Mouse (Mus musculus) liver, embryonic 11.5 days (tissue): ENCODE data around the gene Ubl7. TPM values are rescaled to one million over a fixed set of nuclear protein-coding genes. Genes with fewer than 3 reads are reported as not detected.
A peak's percentile ranks its signal among the peaks of the same experiment; 100 is the strongest.

Experiments used
- ATAC-seq: fragments of 200-750 bp; cut with Nextera tagmentation; replicated peaks from 2 replicates; pipeline ENCODE4 v1.8.0; 2017; ENCODE audit warnings: moderate number of reproducible peaks, mild to moderate bottlenecking, moderate TSS enrichment, moderate library complexity; ENCODE audit not compliant: low FRiP score
- DNase-seq: peaks from one replicate; pipeline ENCODE4 v3.0.0-alpha.2; 2017; ENCODE audit warnings: low spot score
- H3K27ac ChIP-seq: fragments of 300-500 bp; sonication (generic); 2 replicates; pipeline ENCODE4 v1.5.1; 2014; ENCODE audit warnings: mild to moderate bottlenecking, low read depth, low read length, control low read depth
- H3K27me3 ChIP-seq: fragments of 300-500 bp; sonication (generic); replicated peaks from 2 replicates; pipeline ENCODE4 v1.6.1; 2014; ENCODE audit warnings: low read length, mixed read lengths; ENCODE audit not compliant: control insufficient read depth, insufficient read depth
- H3K36me3 ChIP-seq: fragments of 300-500 bp; sonication (generic); 2 replicates; pipeline ENCODE4 v1.6.1; 2014; ENCODE audit warnings: mild to moderate bottlenecking, low read length, moderate library complexity, mixed read lengths; ENCODE audit not compliant: control insufficient read depth, insufficient read depth
- H3K4me1 ChIP-seq: fragments of 300-500 bp; sonication (generic); replicated peaks from 2 replicates; pipeline ENCODE4 v1.6.1; 2014; ENCODE audit warnings: low read length, mixed read lengths; ENCODE audit not compliant: control insufficient read depth, insufficient read depth
- H3K4me2 ChIP-seq: fragments of 300-500 bp; sonication (generic); 2 replicates; pipeline ENCODE4 v1.6.1; 2014; ENCODE audit warnings: mild to moderate bottlenecking, control low read depth, moderate library complexity
- H3K4me3 ChIP-seq: fragments of 300-500 bp; sonication (generic); 2 replicates; pipeline ENCODE4 v1.5.1; 2014; ENCODE audit warnings: low read depth, low read length, control low read depth
- H3K9ac ChIP-seq: fragments of 300-500 bp; sonication (generic); 2 replicates; pipeline ENCODE4 v1.6.1; 2014; ENCODE audit warnings: low read depth, low read length, control low read depth
- H3K9me3 ChIP-seq: fragments of 300-500 bp; sonication (generic); 2 replicates; pipeline ENCODE4 v1.6.1; 2016; ENCODE audit warnings: low read length, inconsistent platforms, mixed read lengths; ENCODE audit not compliant: control insufficient read depth
- WGBS: fragments of 180-500 bp; shearing (Covaris S2); extraction: QIAGEN DNeasy Blood & Tissue Kit; methylation state at CpG from one replicate; pipeline ENCODE4 v1.1.7; 2014; 5-methylcytosine and 5-hydroxymethylcytosine counted together
- polyA plus RNA-seq: library from polyadenylated mRNA; unstranded; fragments of >200 nt; fragmentation: Nextera tagmentation; extraction: Ambion mirVana; gene quantifications from 2 replicates; pipeline ENCODE4 v1.2.1, GENCODE M21; 2014

Ubl7 gene
- polyA plus RNA-seq, 1 experiment from 2014 or later, result 92.3 TPM

GRCm38 (mm10) chr9:57939431-57940348 lies 28.9 kb downstream of the Ubl7 start, which contains the start of gene Sema7a:
Sema7a (plus strand) TSS chr9:57940112.
- ATAC-seq, result 0 out of 2 replicates have a peak, but pooled peaks have one; percentile 36
- Histone ChIP-seq H3K4me3 (peak within 1 kb of the TSS; percentile 65), H3K4me1 (peaks cover 4% of the 10 kb centered on the region), H3K36me3 (no peaks in the 10 kb centered on the region), H3K9ac (0 out of 2 replicates have a peak within 1 kb of the TSS, but pooled peaks have one; percentile 10), H3K4me2 (peak within 1 kb of the TSS; percentile 94), H3K9me3 (no peaks in the 10 kb centered on the region), H3K27me3 (peaks cover 67% of the 10 kb centered on the region), H3K27ac (no peak within 1 kb of the TSS)
- DNase-seq, result peak; percentile 73
- 4% methylated on average over 59 of the region's 60 CpGs for WGBS

GRCm38 (mm10) chr9:57940349-57940794 lies 29.6 kb downstream of the Ubl7 start:
- Histone ChIP-seq H3K27me3 (peaks cover 67% of the 10 kb centered on the region), H3K36me3 (no peaks in the 10 kb centered on the region), H3K27ac (no peak overlapping the region), H3K4me2 (peak overlapping the region; percentile 94), H3K4me1 (peaks cover 4% of the 10 kb centered on the region), H3K4me3 (peak overlapping the region; percentile 65), H3K9ac (0 out of 2 replicates have a peak overlapping the region, but pooled peaks have one; percentile 10), H3K9me3 (no peaks in the 10 kb centered on the region)
- peak; percentile 64 for DNase-seq
- 1% methylated on average over 43 of the region's 44 CpGs for WGBS
- ATAC-seq, result no peak

GRCm38 (mm10) chr9:57940861-57941638 lies 30.3 kb downstream of the Ubl7 start:
- Histone ChIP-seq H3K36me3 (no peaks in the 10 kb centered on the region), H3K9ac (no peak overlapping the region), H3K27me3 (peaks cover 67% of the 10 kb centered on the region), H3K27ac (no peak overlapping the region), H3K4me1 (peaks cover 4% of the 10 kb centered on the region), H3K4me2 (peak overlapping the region; percentile 94), H3K4me3 (peak overlapping the region; percentile 65), H3K9me3 (no peaks in the 10 kb centered on the region)
- WGBS, result 9% methylated on average over 28 of the region's 28 CpGs
- DNase-seq (no peak), ATAC-seq (no peak)

- no peak for DNase-seq
- Histone ChIP-seq H3K27ac (no peak overlapping the region), H3K27me3 (peaks cover 67% of the 10 kb centered on the region), H3K36me3 (no peaks in the 10 kb centered on the region), H3K4me3 (no peak overlapping the region), H3K9ac (no peak overlapping the region), H3K4me2 (no peak overlapping the region), H3K9me3 (no peaks in the 10 kb centered on the region), H3K4me1 (peaks cover 4% of the 10 kb centered on the region)
- no peak for ATAC-seq
- WGBS, result 52% methylated on average over 2 of the region's 2 CpGs
Measured at GRCm38 (mm10) chr9:57942039-57942438, 31.3 kb downstream of the Ubl7 start.

GRCm38 (mm10) chr9:57943067-57943466 lies 32.3 kb downstream of the Ubl7 start:
- Histone ChIP-seq H3K9ac (no peak overlapping the region), H3K9me3 (no peaks in the 10 kb centered on the region), H3K4me3 (no peak overlapping the region), H3K36me3 (no peaks in the 10 kb centered on the region), H3K4me2 (no peak overlapping the region), H3K27ac (no peak overlapping the region), H3K27me3 (peaks cover 62% of the 10 kb centered on the region), H3K4me1 (peaks cover 4% of the 10 kb centered on the region)
- WGBS, result 17% methylated on average over 2 of the region's 2 CpGs
- ATAC-seq (no peak), DNase-seq (no peak)

GRCm38 (mm10) chr9:57944572-57944971 lies 33.8 kb downstream of the Ubl7 start:
- Histone ChIP-seq H3K9ac (no peak overlapping the region), H3K27ac (no peak overlapping the region), H3K4me2 (no peak overlapping the region), H3K4me3 (no peak overlapping the region), H3K36me3 (no peaks in the 10 kb centered on the region), H3K9me3 (no peaks in the 10 kb centered on the region), H3K4me1 (peaks cover 4% of the 10 kb centered on the region), H3K27me3 (peaks cover 53% of the 10 kb centered on the region)
- DNase-seq (peak; percentile 52), ATAC-seq (no peak)
- WGBS, result 18% methylated on average over 5 of the region's 5 CpGs

GRCm38 (mm10) chr9:57945771-57946616 lies 35.2 kb downstream of the Ubl7 start:
- Histone ChIP-seq H3K4me3 (no peak overlapping the region), H3K27ac (no peak overlapping the region), H3K36me3 (no peaks in the 10 kb centered on the region), H3K9ac (no peak overlapping the region), H3K4me1 (no peaks in the 10 kb centered on the region; the same call in 1 of the 2 replicates), H3K4me2 (no peak overlapping the region), H3K9me3 (no peaks in the 10 kb centered on the region), H3K27me3 (peaks cover 48% of the 10 kb centered on the region)
- ATAC-seq, result no peak
- 66% methylated on average over 8 of the region's 8 CpGs for WGBS
- no peak for DNase-seq
